8 mouse cellular contexts compared by ENCODE assay signal in the genomic region with DNA sequence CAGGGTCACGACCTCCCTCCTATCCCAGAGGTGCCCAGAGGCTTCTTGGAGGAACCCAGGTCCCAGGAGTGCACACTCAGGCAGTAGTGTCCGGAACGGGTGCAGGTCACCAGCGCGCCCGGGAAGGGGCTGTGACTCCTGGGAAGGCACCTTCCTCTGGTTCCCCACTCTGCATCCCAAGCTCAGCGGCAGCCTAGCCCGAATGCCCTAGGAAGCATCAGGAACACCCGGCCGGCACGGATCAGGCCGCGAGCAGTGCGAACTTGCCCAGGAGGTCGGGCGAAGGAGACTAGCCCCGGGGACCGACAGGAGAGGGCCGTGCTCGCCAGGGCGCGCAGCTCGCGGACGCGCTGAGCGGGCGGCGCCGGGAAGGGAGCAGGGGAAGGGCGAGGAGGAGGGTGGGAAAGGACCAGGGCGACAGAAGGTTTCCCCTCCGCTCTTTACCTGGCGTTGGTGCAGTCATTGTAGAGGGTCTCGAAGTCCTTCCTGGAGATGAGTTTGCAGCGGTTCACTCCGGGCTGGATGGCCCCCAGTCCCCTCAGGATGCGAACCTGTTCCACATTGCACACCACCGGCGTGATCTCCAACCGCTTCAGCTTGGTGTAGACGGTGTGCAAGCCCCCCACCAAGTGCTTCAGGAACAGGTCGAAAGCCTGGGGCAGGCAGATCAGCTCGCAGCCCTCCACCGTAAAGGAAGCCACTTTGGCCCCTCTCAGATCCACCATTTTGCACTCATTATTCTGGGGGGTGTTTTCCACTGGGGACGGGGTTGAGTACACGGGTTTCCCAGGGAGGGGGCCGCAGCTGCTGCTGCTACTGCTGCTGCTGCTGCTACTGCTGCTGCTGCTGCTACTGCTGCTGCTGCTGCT. TPM values are rescaled to one million over a fixed set of nuclear protein-coding genes. Genes with fewer than 3 reads are reported as not detected.
A peak's percentile ranks its signal among the peaks of the same experiment; 100 is the strongest.
DNase-seq lines count a peak whose midpoint lies in the region; ATAC-seq and TF ChIP-seq lines count a peak whose summit lies in the region.

No protein-coding gene starts in this region.

- H3K27me3 ChIP-seq in Patski: peaks cover 45% of the 10 kb centered on the region
- H3K27me3 ChIP-seq in forebrain, embryonic 12.5 days: no peaks in the 10 kb centered on the region
- no peaks in the 10 kb centered on the region for H3K27me3 ChIP-seq in hindbrain, embryonic 10.5 days (ENCODE audit: insufficient read depth, poor library complexity, severe bottlenecking)

- CTCF ChIA-PET in Patski (lab: Charles Lee): no interaction called here

- intact Hi-C loops in left cerebral cortex, postnatal 4 days (cut with DNase I): loop anchor here (5.0 kb wide), 1 partner anchor 836 kb away; no protein-coding TSS in a partner anchor

- WGBS in forebrain, embryonic 12.5 days: under 1% methylated on average over 48 of the region's 48 CpGs
- under 1% methylated on average over 48 of the region's 48 CpGs for whole genome bisulfite sequencing in hindbrain, embryonic 10.5 days

- H3K36me3 ChIP-seq in forebrain, embryonic 12.5 days (replicated peaks): no peaks in the 10 kb centered on the region
- H3K36me3 ChIP-seq in hindbrain, embryonic 10.5 days: no peaks in the 10 kb centered on the region

- ATAC-seq in Patski: peak; percentile 40
- peak; percentile 45 for ATAC-seq in forebrain, embryonic 12.5 days (ENCODE audit: low FRiP score)
- ATAC-seq in megakaryocyte progenitor cell, adult 5-6 weeks (replicated peaks; ENCODE audit: poor library complexity): peak; percentile 31
- ATAC-seq in inflammation-experienced regulatory T-cells, adult 6 months: no peak

- H3K4me3 ChIP-seq in bone marrow macrophage, adult 2 months (ENCODE audit: insufficient read depth, low read length): peak overlapping the region; percentile 59
- H3K4me3 ChIP-seq in forebrain, embryonic 12.5 days (replicated peaks): peak overlapping the region; percentile 90
- H3K4me3 ChIP-seq in hindbrain, embryonic 10.5 days: peak overlapping the region; percentile 83

- peak overlapping the region; percentile 98 for H3K9ac ChIP-seq in forebrain, embryonic 12.5 days

- H3K4me2 ChIP-seq in forebrain, embryonic 12.5 days: peak overlapping the region; percentile 72

- no peak for DNase-seq in Patski (ENCODE audit: low read depth, low spot score)
- peak; percentile 74 for DNase-seq in hindbrain, embryonic 10.5 days (ENCODE audit: low spot score)
- peak; percentile 51 for DNase-seq in left cerebral cortex, postnatal 4 days
- DNase-seq in right cerebral cortex, postnatal 4 days: peak; percentile 23

- no peak for TF ChIP-seq POLR2A in bone marrow macrophage, adult 2 months (IDR thresholded peaks at IDR 0.05; ENCODE audit: borderline replicate concordance, low read depth, low read length)

- H3K9me3 ChIP-seq in forebrain, embryonic 12.5 days: no peaks in the 10 kb centered on the region
- no peaks in the 10 kb centered on the region for H3K9me3 ChIP-seq in hindbrain, embryonic 10.5 days

- H3K27ac ChIP-seq in bone marrow macrophage, adult 2 months (ENCODE audit: insufficient read depth, low read depth, low read length): no peak overlapping the region
- peak overlapping the region; percentile 99 for H3K27ac ChIP-seq in forebrain, embryonic 12.5 days
- peak overlapping the region; percentile 99 for H3K27ac ChIP-seq in hindbrain, embryonic 10.5 days

- POLR2A ChIA-PET in Patski (lab: Charles Lee): no interaction called here

- in situ Hi-C loops in Patski (cut with MboI; ENCODE audit: low pct_unique_long_range_greater_than_20kb): no loop called here

- TF ChIP-seq CTCF in Patski (IDR thresholded peaks at IDR 0.05): no peak
- no peak for TF ChIP-seq CTCF in bone marrow macrophage, adult 2 months (IDR thresholded peaks at IDR 0.05; ENCODE audit: low read depth, low read length)

- no peaks in the 10 kb centered on the region for H3K4me1 ChIP-seq in bone marrow macrophage, adult 2 months (ENCODE audit: control insufficient read depth, insufficient read depth, low read length)
- peaks cover 31% of the 10 kb centered on the region for H3K4me1 ChIP-seq in forebrain, embryonic 12.5 days
- peaks cover 57% of the 10 kb centered on the region for H3K4me1 ChIP-seq in hindbrain, embryonic 10.5 days (replicated peaks)

RNA-seq across cellular contexts. Expression of a gene that starts 1.3 kb away (rescaled TPM):
- 0.22 TPM for polyA plus RNA-seq in Patski (2021)
- not detected in 2 replicates for polyA plus RNA-seq in bone marrow macrophage, adult 2 months (2012; ENCODE audit: insufficient read depth, insufficient read length, missing spikeins)
- 22.5 and 22.8 TPM in 2 replicates for polyA plus RNA-seq in forebrain, embryonic 12.5 days (2016; fragmentation: Nextera tagmentation; extraction: Ambion mirVana)
- 16.2 and 19.0 TPM in 2 replicates for polyA plus RNA-seq in hindbrain, embryonic 10.5 days (2016; fragmentation: Nextera tagmentation; extraction: Ambion mirVana)
- total RNA-seq in left cerebral cortex, postnatal 4 days (2021): 10 to 100 TPM; 11.6 to 14.8 TPM
- total RNA-seq in megakaryocyte progenitor cell, adult 5-6 weeks (2015): 14.7 and 18.0 TPM in 2 replicates
- total RNA-seq in megakaryocyte progenitor cell, adult 5-6 weeks (2017): 8.6 and 10.8 TPM in 2 replicates
- polyA plus RNA-seq in inflammation-experienced regulatory T-cells, adult 6 months (2017; shearing (Covaris generic)): not detected

Comparison
In these comparisons a context has a peak if more than half of its experiments do, and no peak if none do; other contexts are left out.
1. RNA of a gene that starts 1.3 kb away (polyA plus RNA-seq): 22.5 to 22.8 TPM in forebrain, embryonic 12.5 days and 16.2 to 19.0 TPM in hindbrain, embryonic 10.5 days; 0.22 TPM in Patski (single experiment), not detected in bone marrow macrophage, adult 2 months and not detected in inflammation-experienced regulatory T-cells, adult 6 months; every median in the first group is over 10 times any median in the second.
2. Peak in every context shown above with its lines, with median percentiles within 50 percentile points of each other: H3K4me3 ChIP-seq.